In the genomic region with DNA sequence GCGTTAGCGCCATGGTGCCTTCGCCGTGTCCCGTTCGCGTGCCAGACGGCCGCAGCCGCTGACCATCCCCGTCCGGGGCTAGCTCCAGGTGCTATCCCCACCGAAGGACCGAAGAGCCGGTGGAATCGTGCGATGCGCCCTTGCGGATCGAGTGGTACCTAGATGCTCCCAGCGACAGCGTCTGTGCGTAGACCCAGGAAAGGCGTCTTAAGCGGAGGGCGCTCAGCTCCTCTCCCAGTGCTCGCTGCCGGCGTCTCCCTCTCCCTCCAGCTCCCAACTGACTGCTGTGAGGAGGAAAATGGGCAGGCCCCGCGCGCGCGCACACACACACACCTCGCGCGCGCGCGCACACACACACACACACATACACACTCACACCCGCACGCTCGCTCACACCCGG, we compare ENCODE assay signal across 8 mouse cellular contexts. TPM values are rescaled to one million over a fixed set of nuclear protein-coding genes. Genes with fewer than 3 reads are reported as not detected.
DNase-seq lines count a peak whose midpoint lies in the region; ATAC-seq and TF ChIP-seq lines count a peak whose summit lies in the region.

Slit1 (minus strand) TSS at position 270 of the 400 bp plus-strand sequence.

- no peak within 1 kb of the TSS for H3K27ac ChIP-seq in heart, embryonic 11.5 days (ENCODE audit: low read depth, low read length)
- no peak within 1 kb of the TSS for H3K27ac ChIP-seq in ES-E14 (ENCODE audit: insufficient read depth, low read depth, low read length, poor library complexity, severe bottlenecking)
- H3K27ac ChIP-seq in forebrain, embryonic 16.5 days (ENCODE audit: low read length) = peak within 1 kb of the TSS; percentile 47
- no peak within 1 kb of the TSS for H3K27ac ChIP-seq in olfactory bulb, adult 2 months (ENCODE audit: insufficient read depth, low read depth, low read length)

- peak within 1 kb of the TSS; percentile 82 for H3K4me2 ChIP-seq in heart, embryonic 11.5 days
- peak within 1 kb of the TSS; percentile 66 for H3K4me2 ChIP-seq in forebrain, embryonic 16.5 days (ENCODE audit: low read length)

- no peak for DNase-seq in heart, adult 9 months (ENCODE audit: low spot score in 2 of 2)
- DNase-seq in ES-E14 (ENCODE audit: low read depth, low spot score) = no peak
- peak; percentile 69 to 77 for DNase-seq in left cerebral cortex, postnatal 14 days (ENCODE audit: low spot score in 2 of 2)
- DNase-seq in gastrocnemius, adult 8-10 months (ENCODE audit: low spot score in 2 of 2) = no peak
- no peak for DNase-seq in lung, postnatal 25 days (ENCODE audit: low spot score)

- peak within 1 kb of the TSS; percentile 47 for H3K4me3 ChIP-seq in heart, embryonic 11.5 days (ENCODE audit: low read depth, low read length)
- H3K4me3 ChIP-seq in ES-E14 (ENCODE audit: insufficient read depth in 1 of 2, low read depth in 1 of 2, low read length in 2 of 2, poor library complexity in 1 of 2, severe bottlenecking in 1 of 2) = peak within 1 kb of the TSS; percentile 62 to 73
- peak within 1 kb of the TSS; percentile 51 for H3K4me3 ChIP-seq in forebrain, embryonic 16.5 days (replicated peaks; ENCODE audit: low read length)
- H3K4me3 ChIP-seq in olfactory bulb, adult 2 months (ENCODE audit: insufficient read depth, low read depth, low read length) = peak within 1 kb of the TSS; percentile 72

- no peak for ATAC-seq in heart, embryonic 11.5 days (replicated peaks; ENCODE audit: insufficient number of reproducible peaks, low FRiP score, low TSS enrichment)
- peak; percentile 26; the same call in 1 of the 2 replicates for ATAC-seq in forebrain, embryonic 16.5 days

- no peak for TF ChIP-seq CTCF in olfactory bulb, adult 2 months (IDR thresholded peaks at IDR 0.05; ENCODE audit: insufficient read depth, low read depth, low read length)

- H3K9me3 ChIP-seq in heart, embryonic 11.5 days (replicated peaks; ENCODE audit: control insufficient read depth, low read length) = no peaks in the 10 kb centered on the region
- H3K9me3 ChIP-seq in ES-E14 (ENCODE audit: control insufficient read depth, insufficient read depth, low read depth, low read length) = no peaks in the 10 kb centered on the region
- H3K9me3 ChIP-seq in forebrain, embryonic 16.5 days (ENCODE audit: control insufficient read depth, low read length) = no peaks in the 10 kb centered on the region

- no peaks in the 10 kb centered on the region for H3K36me3 ChIP-seq in heart, embryonic 11.5 days (ENCODE audit: control insufficient read depth, insufficient read depth, low read length)
- H3K36me3 ChIP-seq in ES-E14 (ENCODE audit: control insufficient read depth, insufficient read depth, low read length, poor library complexity, severe bottlenecking) = no peaks in the 10 kb centered on the region
- no peaks in the 10 kb centered on the region for H3K36me3 ChIP-seq in forebrain, embryonic 16.5 days (ENCODE audit: control insufficient read depth, insufficient read depth)

- WGBS in heart, embryonic 11.5 days (ENCODE audit: insufficient replicate concordance) = 0% methylated on average over 44 of the region's 44 CpGs
- WGBS in forebrain, embryonic 16.5 days = under 1% methylated on average over 44 of the region's 44 CpGs
- WGBS in olfactory bulb, adult 2 months = 1% methylated on average over 44 of the region's 44 CpGs

- H3K4me1 ChIP-seq in heart, embryonic 11.5 days (ENCODE audit: control insufficient read depth, insufficient read depth, low read length) = peaks cover 16% of the 10 kb centered on the region
- H3K4me1 ChIP-seq in ES-E14 (ENCODE audit: control insufficient read depth in 2 of 2, insufficient read depth in 2 of 2, low read length in 2 of 2, poor library complexity in 1 of 2) = peaks cover 0 to 5% of the 10 kb centered on the region in 2 experiments; a peak in 1 of 4 replicates
- H3K4me1 ChIP-seq in forebrain, embryonic 16.5 days (replicated peaks; ENCODE audit: control insufficient read depth, insufficient read depth, low read length) = peaks cover 81% of the 10 kb centered on the region
- peaks cover 32% of the 10 kb centered on the region for H3K4me1 ChIP-seq in olfactory bulb, adult 2 months (ENCODE audit: control insufficient read depth, insufficient read depth, low read length)

- H3K27me3 ChIP-seq in heart, embryonic 11.5 days (ENCODE audit: control insufficient read depth, insufficient read depth, low read length) = peaks cover 67% of the 10 kb centered on the region
- H3K27me3 ChIP-seq in forebrain, embryonic 16.5 days (replicated peaks; ENCODE audit: control insufficient read depth, insufficient read depth, low read length) = peaks cover 8% of the 10 kb centered on the region

- intact Hi-C loops in left cerebral cortex, postnatal 14 days (cut with DNase I) = loop anchor here (5.0 kb wide), 1 partner anchor 86 kb away; no protein-coding TSS in a partner anchor

- no peak within 1 kb of the TSS for H3K9ac ChIP-seq in heart, embryonic 11.5 days (ENCODE audit: low read depth, low read length)
- H3K9ac ChIP-seq in ES-E14 (ENCODE audit: insufficient read depth, low read depth, low read length, poor library complexity, severe bottlenecking) = peak within 1 kb of the TSS; percentile 64
- H3K9ac ChIP-seq in forebrain, embryonic 16.5 days (replicated peaks; ENCODE audit: low read depth, low read length) = peak within 1 kb of the TSS; percentile 67

- in situ Hi-C loops in ES-E14 (cut with MboI; ENCODE audit: low sequenced_read_pairs in 2 of 2, unreplicated experiment in 2 of 2) = no loop called here

- no peak for TF ChIP-seq POLR2A in olfactory bulb, adult 2 months (IDR thresholded peaks at IDR 0.05; ENCODE audit: insufficient read depth, low read depth, low read length)

TF ChIP-seq in ES-E14, 5 proteins besides CTCF, POLR2A, EP300 and RAD21:
- TF ChIP-seq CHD2 (IDR thresholded peaks at IDR 0.05; ENCODE audit: low read depth, low read length) (no peak), MAFK (IDR thresholded peaks at IDR 0.05; ENCODE audit: insufficient read depth, low read depth, low read length) (no peak), ZNF384 (IDR thresholded peaks at IDR 0.05; ENCODE audit: low read depth, low read length) (no peak), ZC3H11A (IDR thresholded peaks at IDR 0.05; ENCODE audit: borderline replicate concordance, low read depth, low read length) (no peak), HCFC1 (IDR thresholded peaks at IDR 0.05; ENCODE audit: borderline replicate concordance, insufficient read depth, low read length) (no peak)

RNA-seq across cellular contexts. Expression of gene Slit1, which starts in this region (rescaled TPM):
- polyA plus RNA-seq in heart, embryonic 11.5 days (2014; fragmentation: Nextera tagmentation; extraction: Ambion mirVana) = 0.11 TPM in 2 replicates
- total RNA-seq in ES-E14 (2012; rRNA removed) = 1.2 and 1.4 TPM in 2 replicates
- polyA plus RNA-seq in forebrain, embryonic 16.5 days (2015; fragmentation: Nextera tagmentation; extraction: Ambion mirVana) = 18.2 and 21.3 TPM in 2 replicates
- total RNA-seq in left cerebral cortex, postnatal 14 days (2021) = 10 to 100 TPM; 40.9 to 55.5 TPM
- polyA plus RNA-seq in olfactory bulb, adult 2 months (2012; ENCODE audit: insufficient read depth, insufficient read length, low replicate concordance, missing spikeins) = not detected in 2 replicates
- total RNA-seq in gastrocnemius, adult 8-10 months (2022) = 1 to 10 TPM in 1 of 4 experiments, under 1 TPM in 3; 0.21 to 1.7 (median 0.76) TPM

Comparison
In these comparisons a context has a peak if more than half of its experiments do, and no peak if none do; other contexts are left out.
1. RNA of gene Slit1 (total RNA-seq): 40.9 to 55.5 TPM in left cerebral cortex, postnatal 14 days; 1.2 to 1.4 TPM in ES-E14 and 0.21 to 1.7 TPM in gastrocnemius, adult 8-10 months; every median in the first group is over 10 times any median in the second.
2. RNA of gene Slit1 (polyA plus RNA-seq): 18.2 to 21.3 TPM in forebrain, embryonic 16.5 days; 0.11 TPM in heart, embryonic 11.5 days and not detected in olfactory bulb, adult 2 months; every median in the first group is over 10 times any median in the second.
3. DNase-seq: peak in left cerebral cortex, postnatal 14 days (2 of 2); none in heart, adult 9 months (0 of 2), ES-E14 (single experiment), gastrocnemius, adult 8-10 months (0 of 2) and lung, postnatal 25 days (single experiment).
4. Peak in every context shown above with its lines, with median percentiles within 50 percentile points of each other: H3K4me3 ChIP-seq.